Mouse (Mus musculus) liver, adult 2 months (tissue): ENCODE results near the gene Bcl6b. TPM values are rescaled to one million over a fixed set of nuclear protein-coding genes. Genes with fewer than 3 reads are reported as not detected.
A peak's percentile ranks its signal among the peaks of the same experiment; 100 is the strongest.

Source experiments
- DNase-seq: peaks from one replicate; pipeline ENCODE4 v3.0.0-alpha.2; 2011; ENCODE audit warnings: low read depth, low spot score; ENCODE audit errors: extremely low read depth
- H3K27ac ChIP-seq: fragments of 200-500 bp; replicated peaks from 2 replicates; pipeline ENCODE4 v1.5.1; 2012; ENCODE audit warnings: low read depth, mild to moderate bottlenecking, control low read depth, inconsistent platforms, low read length; ENCODE audit not compliant: insufficient read depth
- H3K27me3 ChIP-seq: fragments of 200-500 bp; 2 replicates; pipeline ENCODE4 v1.6.1; 2012; ENCODE audit warnings: mild to moderate bottlenecking, moderate library complexity, low read length, inconsistent platforms; ENCODE audit not compliant: control insufficient read depth, insufficient read depth
- H3K36me3 ChIP-seq: fragments of 200-500 bp; 2 replicates; pipeline ENCODE4 v1.6.1; 2012; ENCODE audit warnings: low read length, inconsistent platforms; ENCODE audit not compliant: control insufficient read depth, insufficient read depth
- H3K4me1 ChIP-seq: fragments of 200-500 bp; 2 replicates; pipeline ENCODE4 v1.6.1; 2011; ENCODE audit warnings: low read length; ENCODE audit not compliant: control insufficient read depth, insufficient read depth
- H3K4me3 ChIP-seq: fragments of 200-500 bp; 2 replicates; pipeline ENCODE4 v1.5.1; 2011; ENCODE audit warnings: low read depth, mild to moderate bottlenecking, control low read depth, low read length, moderate library complexity; ENCODE audit not compliant: insufficient read depth
- H3K79me2 ChIP-seq: fragments of 200-500 bp; 2 replicates; pipeline ENCODE4 v1.6.1; 2012; ENCODE audit warnings: inconsistent platforms, mild to moderate bottlenecking, low read length, moderate library complexity; ENCODE audit not compliant: control insufficient read depth, insufficient read depth
- H3K9ac ChIP-seq: fragments of 200-500 bp; 2 replicates; pipeline ENCODE4 v1.6.1; 2012; ENCODE audit warnings: low read depth, mild to moderate bottlenecking, control low read depth, inconsistent platforms, low read length
- CTCF ChIP-seq: fragments of 200-500 bp; IDR thresholded peaks from 2 replicates; pipeline ENCODE4 v1.5.1; 2011; ENCODE audit warnings: low read depth, low read length, control low read depth
- POLR2A ChIP-seq: fragments of 200-500 bp; IDR thresholded peaks from 2 replicates; pipeline ENCODE4 v1.6.1; 2011; ENCODE audit warnings: low read length, control low read depth; ENCODE audit not compliant: insufficient read depth; ENCODE audit errors: extremely low read depth
- WGBS: fragments of 180-500 bp; shearing (Covaris S2); methylation state at CpG from one replicate; pipeline ENCODE4 v1.1.7; 2018; 5-methylcytosine and 5-hydroxymethylcytosine counted together
- polyA plus RNA-seq: library from polyadenylated mRNA; depleted of rRNA; stranded (reverse); fragments of >200 nt; gene quantifications from 2 replicates; pipeline ENCODE4 v1.2.3, GENCODE M21; 2012
- total RNA-seq: library from RNA; depleted of rRNA; stranded (reverse); fragments of >200 nt; gene quantifications from 2 replicates; pipeline ENCODE4 v1.2.3, GENCODE M21; 2014

The Bcl6b gene
- total and polyA plus RNA-seq, 2 experiments = 0.74 to 1.3 TPM

- Histone ChIP-seq H3K4me1 (no peaks in the 10 kb centered on the region), H3K27ac (no peak overlapping the region)
- WGBS = 96% methylated on average over 4 of the region's 4 CpGs
Measured at GRCm38 (mm10) chr11:70259035-70259434, 29.4 kb upstream of the Bcl6b start.

GRCm38 (mm10) chr11:70254931-70255531, 25.4 kb upstream of the Bcl6b start, which contains the start of gene Alox12:
Gene Alox12, minus strand, starts transcription at chr11:70255353.
- peak; percentile 26 for DNase-seq
- no peaks in the 10 kb centered on the region for H3K36me3 ChIP-seq
- no peak within 1 kb of the TSS for H3K27ac ChIP-seq
- H3K4me3 ChIP-seq = peak within 1 kb of the TSS; percentile 50; the same call in 1 of the 2 replicates
- 4% methylated on average over 25 of the region's 25 CpGs for WGBS
- no peak for TF ChIP-seq POLR2A
- TF ChIP-seq CTCF = peak; percentile 71
- H3K9ac ChIP-seq = peak within 1 kb of the TSS; percentile 4; the same call in 1 of the 2 replicates
- H3K79me2 ChIP-seq = no peaks in the 10 kb centered on the region
- peaks cover 6% of the 10 kb centered on the region; the same call in 1 of the 2 replicates for H3K27me3 ChIP-seq
- H3K4me1 ChIP-seq = no peaks in the 10 kb centered on the region

More at GRCm38 (mm10) chr11:70259035-70259434, 29.4 kb upstream of the Bcl6b start:
- no peaks in the 10 kb centered on the region for H3K36me3 ChIP-seq
- H3K27me3 ChIP-seq = peaks cover 6% of the 10 kb centered on the region; the same call in 1 of the 2 replicates
- no peak overlapping the region for H3K9ac ChIP-seq
- no peaks in the 10 kb centered on the region for H3K79me2 ChIP-seq
- TF ChIP-seq POLR2A = no peak
- TF ChIP-seq CTCF = no peak
- no peak for DNase-seq
- no peak overlapping the region for H3K4me3 ChIP-seq

GRCm38 (mm10) chr11:70254337-70254736, 24.7 kb upstream of the Bcl6b start:
- Histone ChIP-seq H3K36me3 (no peaks in the 10 kb centered on the region), H3K27ac (no peak overlapping the region), H3K4me3 (peak overlapping the region; percentile 0; the same call in 1 of the 2 replicates), H3K4me1 (no peaks in the 10 kb centered on the region), H3K9ac (no peak overlapping the region), H3K79me2 (no peaks in the 10 kb centered on the region), H3K27me3 (peaks cover 6% of the 10 kb centered on the region; the same call in 1 of the 2 replicates)
- no peak for DNase-seq
- TF ChIP-seq POLR2A = no peak
- TF ChIP-seq CTCF = no peak
- 10% methylated on average over 18 of the region's 18 CpGs for WGBS

- Histone ChIP-seq H3K79me2 (no peaks in the 10 kb centered on the region), H3K27ac (0 out of 2 replicates have a peak overlapping the region, but pooled peaks have one; percentile 3), H3K9ac (no peak overlapping the region), H3K36me3 (no peaks in the 10 kb centered on the region), H3K4me3 (no peak overlapping the region), H3K4me1 (no peaks in the 10 kb centered on the region), H3K27me3 (peaks cover 5% of the 10 kb centered on the region; the same call in 1 of the 2 replicates)
- no peak for DNase-seq
- TF ChIP-seq POLR2A (no peak), CTCF (no peak)
- 70% methylated on average over 8 of the region's 8 CpGs for WGBS
Measured at GRCm38 (mm10) chr11:70251853-70252252, 22.3 kb upstream of the Bcl6b start.

GRCm38 (mm10) chr11:70250150-70250549, 20.6 kb upstream of the Bcl6b start:
- Histone ChIP-seq H3K4me1 (no peaks in the 10 kb centered on the region), H3K27me3 (peaks cover 5% of the 10 kb centered on the region; the same call in 1 of the 2 replicates), H3K79me2 (no peaks in the 10 kb centered on the region), H3K27ac (no peak overlapping the region), H3K9ac (no peak overlapping the region), H3K4me3 (no peak overlapping the region), H3K36me3 (no peaks in the 10 kb centered on the region)
- TF ChIP-seq POLR2A (no peak), CTCF (no peak)
- no peak for DNase-seq
- 63% methylated on average over 11 of the region's 11 CpGs for WGBS

- Histone ChIP-seq H3K27ac (no peak overlapping the region), H3K4me1 (no peaks in the 10 kb centered on the region), H3K9ac (no peak overlapping the region), H3K36me3 (no peaks in the 10 kb centered on the region), H3K4me3 (no peak overlapping the region), H3K79me2 (no peaks in the 10 kb centered on the region), H3K27me3 (no peaks in the 10 kb centered on the region)
- TF ChIP-seq CTCF (peak; percentile 56), POLR2A (no peak)
- 45% methylated on average over 9 of the region's 9 CpGs for WGBS
- DNase-seq = peak; percentile 48
Measured at GRCm38 (mm10) chr11:70247136-70247845, 17.7 kb upstream of the Bcl6b start.
